Mouse (Mus musculus) limb, embryonic 15.5 days (tissue): ENCODE data around the gene Znhit3. TPM values are rescaled to one million over a fixed set of nuclear protein-coding genes. Genes with fewer than 3 reads are reported as not detected.

ENCODE experiments used
- ATAC-seq: fragments of 200-750 bp; cut with Nextera tagmentation; 2 replicates; pipeline ENCODE4 v1.8.0; 2017; ENCODE audit warnings: low read depth, moderate TSS enrichment; ENCODE audit not compliant: insufficient number of reproducible peaks, low FRiP score, low TSS enrichment
- H3K27ac ChIP-seq: fragments of 300-500 bp; sonication (generic); 2 replicates; pipeline ENCODE4 v1.5.1; 2015; ENCODE audit warnings: moderate library complexity, mild to moderate bottlenecking, inconsistent platforms
- H3K27me3 ChIP-seq: fragments of 300-500 bp; sonication (generic); 2 replicates; pipeline ENCODE4 v1.6.1; 2015; ENCODE audit warnings: inconsistent platforms
- H3K36me3 ChIP-seq: fragments of 300-500 bp; sonication (generic); 2 replicates; pipeline ENCODE4 v1.6.1; 2015; ENCODE audit warnings: inconsistent platforms
- H3K4me1 ChIP-seq: fragments of 300-500 bp; sonication (generic); 2 replicates; pipeline ENCODE4 v1.6.1; 2015; ENCODE audit warnings: inconsistent platforms
- H3K4me2 ChIP-seq: fragments of 300-500 bp; sonication (generic); 2 replicates; pipeline ENCODE4 v1.6.1; 2015; ENCODE audit warnings: mild to moderate bottlenecking, inconsistent platforms
- H3K4me3 ChIP-seq: fragments of 300-500 bp; sonication (generic); 2 replicates; pipeline ENCODE4 v1.5.1; 2015; ENCODE audit warnings: mild to moderate bottlenecking, inconsistent platforms
- H3K9ac ChIP-seq: fragments of 300-500 bp; sonication (generic); 2 replicates; pipeline ENCODE4 v1.6.1; 2015; ENCODE audit warnings: inconsistent platforms
- H3K9me3 ChIP-seq: fragments of 300-500 bp; sonication (generic); 2 replicates; pipeline ENCODE4 v1.6.1; 2016; ENCODE audit warnings: inconsistent platforms
- WGBS: fragments of 180-500 bp; shearing (Covaris S2); methylation state at CpG from one replicate; pipeline ENCODE4 v1.1.7; 2015; 5-methylcytosine and 5-hydroxymethylcytosine counted together
- polyA plus RNA-seq: library from polyadenylated mRNA; unstranded; fragments of >200 nt; fragmentation: Nextera tagmentation; extraction: Ambion mirVana; gene quantifications from 2 replicates; pipeline ENCODE4 v1.2.1, GENCODE M21; 2015

The Znhit3 gene
- polyA plus RNA-seq, 1 experiment from 2014 or later, result 51.6 TPM

DNA sequence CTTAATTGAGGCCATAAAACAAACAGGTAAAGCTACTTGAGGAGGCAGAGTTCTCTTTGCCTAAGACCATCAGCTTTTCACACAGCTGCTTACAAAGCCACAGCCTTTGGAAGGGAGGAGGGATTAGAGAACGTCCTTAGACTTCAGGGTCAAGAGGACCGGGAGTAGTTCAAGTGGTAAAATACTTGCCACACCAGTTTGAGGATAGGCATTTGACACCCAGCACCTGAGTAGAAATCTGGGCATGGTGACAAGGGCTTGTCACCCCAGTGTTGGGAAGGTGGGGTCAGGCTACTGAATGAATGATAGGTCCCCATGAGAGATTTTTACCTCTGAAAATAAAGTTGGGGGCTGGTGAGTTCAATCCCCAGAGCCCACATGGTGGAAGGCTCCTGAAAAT lies 36.4 kb upstream of the Znhit3 start:
- Histone ChIP-seq H3K9ac (no peak overlapping the region), H3K36me3 (no peaks in the 10 kb centered on the region), H3K4me2 (no peak overlapping the region), H3K4me1 (peaks cover 5% of the 10 kb centered on the region), H3K4me3 (no peak overlapping the region), H3K27me3 (peaks cover 19% of the 10 kb centered on the region), H3K9me3 (no peaks in the 10 kb centered on the region), H3K27ac (no peak overlapping the region)
- ATAC-seq, result no peak
- WGBS, result 32% methylated on average over 2 of the region's 2 CpGs

DNA sequence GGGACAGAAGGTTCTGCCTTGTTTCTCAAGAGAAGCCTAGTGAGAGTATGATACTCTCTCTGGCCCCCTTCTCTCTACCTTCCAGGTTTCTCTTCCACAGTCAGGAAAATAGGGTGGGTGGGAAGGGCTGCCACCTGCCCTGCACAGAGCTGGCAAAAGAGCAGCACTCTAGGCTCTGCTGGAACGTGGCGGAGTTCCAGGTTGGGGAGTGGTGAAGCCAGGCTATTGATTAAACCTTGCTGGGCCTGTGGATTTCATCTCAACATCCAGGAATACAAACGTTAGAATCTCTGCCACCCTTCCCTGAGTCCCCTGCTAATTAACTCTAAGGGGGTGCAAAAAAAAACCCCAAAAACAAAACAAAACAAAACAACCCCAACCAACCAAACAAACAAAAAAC lies 32.4 kb upstream of the Znhit3 start:
- Histone ChIP-seq H3K27ac (no peak overlapping the region), H3K36me3 (no peaks in the 10 kb centered on the region), H3K4me2 (no peak overlapping the region), H3K9ac (no peak overlapping the region), H3K27me3 (peaks cover 25% of the 10 kb centered on the region), H3K4me3 (no peak overlapping the region), H3K4me1 (peaks cover 4% of the 10 kb centered on the region; the same call in 1 of the 2 replicates), H3K9me3 (no peaks in the 10 kb centered on the region)
- WGBS, result 59% methylated on average over 3 of the region's 3 CpGs
- ATAC-seq, result no peak

DNA sequence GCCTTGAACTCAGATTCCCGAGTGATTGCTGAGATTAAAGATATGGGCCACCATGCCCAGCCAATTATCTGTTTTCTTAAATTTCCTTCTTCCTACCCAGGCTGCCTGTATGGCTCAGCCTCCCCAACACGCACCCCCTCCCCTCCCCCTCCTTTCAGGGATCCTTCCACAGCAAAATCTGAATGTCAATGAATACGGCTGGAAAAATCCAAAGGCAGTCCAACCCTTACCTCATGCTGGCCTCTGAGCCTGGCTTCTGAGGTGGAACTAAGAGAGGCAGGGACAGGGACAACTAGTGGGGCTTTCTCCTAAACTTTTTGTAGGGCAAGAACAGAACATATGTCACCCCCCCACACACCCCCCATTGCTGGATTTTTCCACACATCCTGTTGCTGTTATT lies 31.9 kb upstream of the Znhit3 start:
- H3K4me1 ChIP-seq, result peaks cover 4% of the 10 kb centered on the region; the same call in 1 of the 2 replicates
- H3K4me2 ChIP-seq, result no peak overlapping the region
- H3K36me3 ChIP-seq, result no peaks in the 10 kb centered on the region
- no peak overlapping the region for H3K9ac ChIP-seq
- WGBS, result 61% methylated on average over 3 of the region's 3 CpGs
- H3K27ac ChIP-seq, result no peak overlapping the region
- no peak overlapping the region for H3K4me3 ChIP-seq
- peaks cover 25% of the 10 kb centered on the region for H3K27me3 ChIP-seq
- no peaks in the 10 kb centered on the region for H3K9me3 ChIP-seq
- ATAC-seq, result no peak

DNA sequence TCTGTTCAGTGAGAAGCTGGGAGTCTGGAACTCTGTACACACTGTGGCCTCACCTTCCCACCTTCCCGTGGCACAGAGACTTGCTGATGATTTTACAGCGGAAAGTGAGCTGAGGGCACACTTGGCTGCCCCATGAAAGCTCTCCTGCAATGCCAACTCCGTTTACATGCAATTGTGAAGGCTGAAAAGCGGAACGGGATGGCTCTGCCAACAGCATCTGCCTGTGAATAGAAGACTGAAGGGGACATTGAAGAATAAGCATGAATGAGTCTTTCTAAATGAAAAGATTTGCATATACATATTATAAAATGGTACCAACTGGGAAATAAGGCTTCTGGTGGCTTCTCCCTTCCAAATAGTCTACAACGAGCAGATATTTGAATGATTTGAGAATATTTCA lies 31.0 kb upstream of the Znhit3 start:
- no peak overlapping the region for H3K4me2 ChIP-seq
- no peak overlapping the region for H3K27ac ChIP-seq
- no peaks in the 10 kb centered on the region for H3K9me3 ChIP-seq
- H3K36me3 ChIP-seq, result no peaks in the 10 kb centered on the region
- H3K27me3 ChIP-seq, result peaks cover 25% of the 10 kb centered on the region
- 71% methylated on average over 6 of the region's 6 CpGs for WGBS
- peaks cover 4% of the 10 kb centered on the region; the same call in 1 of the 2 replicates for H3K4me1 ChIP-seq
- H3K9ac ChIP-seq, result no peak overlapping the region
- no peak for ATAC-seq
- H3K4me3 ChIP-seq, result no peak overlapping the region

DNA sequence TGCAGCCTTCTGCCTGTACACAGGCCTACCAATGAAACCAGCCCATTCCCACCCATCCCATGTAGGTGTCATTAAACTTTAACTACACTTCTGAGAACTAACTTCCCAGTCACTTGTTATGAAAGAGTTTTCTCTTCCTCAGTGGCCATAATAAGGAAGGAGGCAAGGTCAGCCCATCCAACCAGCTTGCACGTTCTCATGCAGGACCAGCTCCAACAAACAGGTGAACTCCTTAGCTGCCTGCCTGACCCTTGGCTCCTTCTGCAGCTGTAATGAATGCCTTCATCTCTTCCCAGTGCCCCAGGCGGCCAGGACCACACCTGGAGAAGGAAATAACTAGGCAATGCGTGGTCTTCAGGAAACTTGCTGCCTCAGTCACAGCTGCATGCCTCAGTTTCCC lies 29.7 kb upstream of the Znhit3 start:
- ATAC-seq, result no peak
- Histone ChIP-seq H3K9ac (no peak overlapping the region), H3K4me1 (peaks cover 4% of the 10 kb centered on the region; the same call in 1 of the 2 replicates), H3K9me3 (no peaks in the 10 kb centered on the region), H3K36me3 (no peaks in the 10 kb centered on the region), H3K27ac (no peak overlapping the region), H3K4me2 (no peak overlapping the region), H3K4me3 (no peak overlapping the region), H3K27me3 (peaks cover 25% of the 10 kb centered on the region)
- WGBS, result 44% methylated on average over 3 of the region's 3 CpGs

DNA sequence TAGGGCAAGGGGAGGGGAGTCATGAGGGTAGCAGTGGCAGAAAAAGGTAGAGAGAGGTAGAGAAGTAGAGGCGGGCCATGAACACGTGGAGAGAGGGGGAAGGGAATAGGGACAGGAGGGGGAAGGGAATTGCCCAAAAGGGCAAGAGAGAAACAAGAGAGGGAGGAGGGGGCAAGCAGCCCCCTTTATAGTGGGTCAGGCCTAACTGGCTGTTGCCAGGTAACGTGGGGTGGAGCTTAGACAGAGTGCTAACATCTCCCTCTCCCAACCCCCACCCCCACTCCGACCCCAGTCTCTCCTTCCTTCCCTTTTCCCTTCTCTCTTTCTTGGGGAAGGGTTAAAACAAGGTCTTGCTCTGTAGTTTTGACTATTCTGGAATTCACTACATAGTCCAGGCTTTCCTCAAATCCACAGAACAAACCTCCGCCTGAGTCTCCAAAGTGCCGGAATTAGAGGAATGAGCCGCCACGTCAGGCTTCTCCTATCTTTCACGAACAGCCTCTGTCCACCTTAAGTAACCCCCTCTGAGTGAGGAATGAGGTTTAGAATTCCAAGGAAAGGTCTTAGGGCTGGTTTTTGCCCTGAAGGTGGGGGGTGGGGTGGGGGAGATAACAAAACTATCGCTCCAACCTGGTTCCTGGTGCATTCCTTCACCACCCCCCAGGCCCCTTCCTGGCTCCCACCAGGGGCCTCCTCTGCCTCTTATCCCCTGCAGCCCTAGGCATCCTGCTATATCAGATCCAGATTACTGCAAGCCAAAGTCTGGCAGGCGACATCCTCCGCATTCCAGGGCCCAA lies 28.7 kb upstream of the Znhit3 start:
- peaks cover 25% of the 10 kb centered on the region for H3K27me3 ChIP-seq
- H3K9me3 ChIP-seq, result no peaks in the 10 kb centered on the region
- ATAC-seq, result no peak
- 2% methylated on average over 12 of the region's 12 CpGs for WGBS
- no peak overlapping the region for H3K9ac ChIP-seq
- H3K36me3 ChIP-seq, result no peaks in the 10 kb centered on the region
- no peak overlapping the region for H3K4me2 ChIP-seq
- no peak overlapping the region for H3K4me3 ChIP-seq
- peaks cover 4% of the 10 kb centered on the region; the same call in 1 of the 2 replicates for H3K4me1 ChIP-seq
- H3K27ac ChIP-seq, result no peak overlapping the region

DNA sequence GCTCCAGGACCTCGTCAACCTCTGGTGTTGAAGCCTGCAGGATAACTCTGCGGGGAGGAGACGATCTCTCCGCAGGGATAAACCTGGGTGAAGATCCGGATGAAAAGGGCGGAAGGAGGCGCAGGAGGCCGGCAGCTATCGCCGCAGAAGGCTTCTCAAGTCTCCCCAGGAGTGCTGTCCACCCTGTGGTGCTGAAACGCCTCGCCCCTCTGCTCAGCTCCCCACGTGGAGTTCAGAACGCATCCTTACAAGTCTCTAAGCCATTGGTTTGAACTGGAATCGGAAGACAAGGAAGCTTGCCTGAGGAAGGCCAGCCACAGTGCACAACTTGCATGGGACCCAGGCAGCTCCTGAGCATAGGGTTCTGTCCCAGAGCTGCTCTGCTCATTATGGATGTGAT lies 27.8 kb upstream of the Znhit3 start:
- no peaks in the 10 kb centered on the region for H3K36me3 ChIP-seq
- no peak overlapping the region for H3K27ac ChIP-seq
- peaks cover 4% of the 10 kb centered on the region; the same call in 1 of the 2 replicates for H3K4me1 ChIP-seq
- peaks cover 25% of the 10 kb centered on the region for H3K27me3 ChIP-seq
- H3K9ac ChIP-seq, result no peak overlapping the region
- under 1% methylated on average over 15 of the region's 15 CpGs for WGBS
- H3K4me2 ChIP-seq, result peak overlapping the region; percentile 28
- no peaks in the 10 kb centered on the region for H3K9me3 ChIP-seq
- no peak for ATAC-seq
- H3K4me3 ChIP-seq, result no peak overlapping the region

DNA sequence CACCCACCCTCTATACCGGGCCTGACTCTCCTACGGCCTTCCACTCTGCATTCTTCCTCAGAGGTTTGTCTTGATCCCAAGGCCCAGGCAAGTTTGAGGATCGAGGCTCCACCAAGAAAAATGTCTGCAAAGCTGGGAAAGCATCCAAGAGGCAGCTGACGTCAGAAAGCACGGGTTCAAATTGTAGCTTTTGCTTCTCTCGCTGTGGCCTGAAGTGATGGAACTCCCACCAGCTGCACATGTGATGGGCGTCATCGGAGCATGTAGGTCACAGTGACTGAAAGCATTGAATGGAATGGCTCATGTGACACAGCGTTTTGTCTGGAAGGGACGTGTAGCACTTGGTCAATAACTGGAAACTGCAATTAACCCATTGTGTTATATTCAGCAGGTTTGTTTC lies 24.0 kb upstream of the Znhit3 start:
- Histone ChIP-seq H3K4me2 (no peak overlapping the region), H3K9me3 (no peaks in the 10 kb centered on the region), H3K4me1 (peaks cover 4% of the 10 kb centered on the region; the same call in 1 of the 2 replicates), H3K27ac (no peak overlapping the region), H3K4me3 (no peak overlapping the region), H3K9ac (no peak overlapping the region), H3K27me3 (peaks cover 13% of the 10 kb centered on the region; the same call in 1 of the 2 replicates), H3K36me3 (no peaks in the 10 kb centered on the region)
- WGBS, result 73% methylated on average over 10 of the region's 10 CpGs
- no peak for ATAC-seq

DNA sequence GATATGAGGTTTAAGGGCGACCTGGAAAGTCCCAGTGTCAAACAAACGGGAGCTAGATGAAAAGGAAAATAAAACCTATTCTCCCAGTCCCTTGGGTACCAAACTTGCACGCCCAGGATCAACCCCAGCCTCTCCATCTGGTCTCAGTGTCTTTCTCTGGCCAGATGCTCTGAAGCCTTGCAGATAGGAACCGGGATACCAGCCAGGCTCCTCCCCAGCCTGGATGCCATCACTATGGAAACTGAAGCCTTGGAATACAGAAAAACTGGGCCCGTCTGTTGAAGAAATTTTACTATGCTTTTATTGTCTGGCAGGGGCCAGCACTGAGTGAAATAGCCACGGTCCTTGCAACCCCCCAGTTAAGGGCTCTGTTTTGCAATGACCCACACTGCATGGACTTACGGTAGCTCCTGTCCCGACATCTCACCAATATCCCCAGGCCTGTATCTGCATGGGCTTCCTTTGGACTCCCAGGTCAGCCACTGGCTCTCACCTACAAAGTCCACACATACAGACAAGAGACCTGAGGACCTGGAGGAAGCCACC lies 23.4 kb upstream of the Znhit3 start:
- Histone ChIP-seq H3K4me1 (peaks cover 4% of the 10 kb centered on the region; the same call in 1 of the 2 replicates), H3K27me3 (peaks cover 7% of the 10 kb centered on the region; the same call in 1 of the 2 replicates), H3K4me2 (no peak overlapping the region), H3K9me3 (no peaks in the 10 kb centered on the region), H3K4me3 (no peak overlapping the region), H3K9ac (no peak overlapping the region), H3K36me3 (no peaks in the 10 kb centered on the region), H3K27ac (no peak overlapping the region)
- WGBS, result 48% methylated on average over 8 of the region's 8 CpGs
- ATAC-seq, result no peak

DNA sequence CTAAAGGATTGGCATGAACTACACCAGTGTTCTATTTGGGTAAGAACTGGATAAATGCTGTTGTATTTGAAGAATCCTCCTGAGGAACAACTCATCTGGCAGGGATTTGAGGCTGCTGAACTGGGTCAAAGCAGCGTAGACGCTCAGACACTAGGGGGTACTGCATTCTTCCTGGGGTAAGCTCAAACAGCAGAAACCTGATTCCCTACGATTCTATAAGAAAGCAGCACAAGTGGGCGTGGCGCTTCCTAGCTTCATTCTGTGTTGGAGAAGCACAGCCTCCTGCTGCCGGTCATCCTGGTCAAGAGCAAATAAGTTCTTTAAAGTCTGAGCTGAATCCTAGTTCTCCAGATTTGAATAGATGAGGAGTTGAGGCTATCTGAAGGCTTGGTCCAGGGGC lies 16.1 kb upstream of the Znhit3 start:
- no peaks in the 10 kb centered on the region for H3K9me3 ChIP-seq
- H3K4me1 ChIP-seq, result no peaks in the 10 kb centered on the region
- WGBS, result 15% methylated on average over 6 of the region's 6 CpGs
- H3K4me2 ChIP-seq, result no peak overlapping the region
- ATAC-seq, result no peak
- no peak overlapping the region for H3K9ac ChIP-seq
- H3K4me3 ChIP-seq, result no peak overlapping the region
- no peaks in the 10 kb centered on the region for H3K27me3 ChIP-seq
- H3K27ac ChIP-seq, result no peak overlapping the region
- H3K36me3 ChIP-seq, result no peaks in the 10 kb centered on the region

DNA sequence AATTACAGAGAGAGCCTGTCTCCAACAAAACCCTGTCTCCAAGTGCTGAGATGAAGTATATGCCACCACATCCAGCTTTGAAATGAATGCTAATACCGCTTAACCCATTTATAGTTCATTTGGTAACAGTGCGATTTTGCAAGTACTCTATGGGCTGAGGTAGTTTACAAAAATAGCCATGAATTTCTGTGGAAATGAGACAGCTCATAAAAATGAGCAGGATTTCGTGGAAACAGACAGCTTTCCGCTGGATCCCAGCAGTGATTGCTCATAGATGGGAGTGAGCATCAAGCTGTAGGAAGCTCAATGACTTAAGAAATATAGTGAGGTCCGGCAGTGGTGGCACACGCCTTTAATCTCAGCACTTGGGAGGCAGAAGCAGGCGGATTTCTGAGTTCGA lies 4.8 kb upstream of the Znhit3 start:
- Histone ChIP-seq H3K36me3 (no peaks in the 10 kb centered on the region), H3K4me1 (peaks cover 11% of the 10 kb centered on the region; the same call in 1 of the 2 replicates), H3K4me3 (no peak overlapping the region), H3K4me2 (no peak overlapping the region), H3K27ac (no peak overlapping the region), H3K9ac (no peak overlapping the region), H3K9me3 (no peaks in the 10 kb centered on the region), H3K27me3 (no peaks in the 10 kb centered on the region)
- ATAC-seq, result no peak
- WGBS, result 79% methylated on average over 8 of the region's 8 CpGs

DNA sequence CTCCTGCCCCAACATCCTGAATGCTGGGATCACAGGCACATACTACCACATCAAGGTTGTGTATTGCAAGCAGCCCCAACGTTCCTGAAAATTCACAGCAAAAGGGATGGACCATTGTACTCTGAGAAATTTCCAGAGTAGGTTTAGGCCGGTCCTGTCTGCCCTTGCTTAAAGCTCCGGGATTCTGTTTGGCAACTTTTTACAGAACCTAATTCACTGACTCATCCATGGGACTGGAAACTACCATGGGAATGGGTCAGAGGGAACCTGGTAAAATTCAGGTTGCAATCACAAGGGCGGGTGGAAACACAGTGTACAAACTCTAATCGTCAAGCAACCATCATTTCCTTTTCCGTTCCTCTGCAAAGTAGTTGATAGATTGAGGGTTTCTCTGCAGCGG lies 3.8 kb upstream of the Znhit3 start:
- no peak for ATAC-seq
- Histone ChIP-seq H3K27me3 (no peaks in the 10 kb centered on the region), H3K27ac (no peak overlapping the region), H3K4me1 (peaks cover 19% of the 10 kb centered on the region), H3K4me3 (no peak overlapping the region), H3K9ac (no peak overlapping the region), H3K36me3 (no peaks in the 10 kb centered on the region), H3K4me2 (no peak overlapping the region), H3K9me3 (no peaks in the 10 kb centered on the region)
- WGBS, result 70% methylated on average over 7 of the region's 7 CpGs
